ENCODE assay signal across 36 mouse cellular contexts in genomic region chr11:115077436-115077835, GRCm38 (mm10). TPM values are rescaled to one million over a fixed set of nuclear protein-coding genes. Genes with fewer than 3 reads are reported as not detected.
"Had no signal": no experiment of that assay in that cellular context is flagged by ENCODE, and none has a peak within 500 bp of the region (broad histone marks: within the 10 kb centered on the region; RNA-seq: fewer than 3 reads in every experiment).

No protein-coding gene starts in this region.

- ATAC-seq: forebrain, embryonic 13.5 days; forebrain, embryonic 14.5 days; forebrain, embryonic 15.5 days; forebrain, embryonic 16.5 days; forebrain, postnatal 0 days had no signal

- H3K9ac ChIP-seq: embryonic facial prominence, embryonic 12.5 days; embryonic facial prominence, embryonic 13.5 days; embryonic facial prominence, embryonic 15.5 days; forebrain, embryonic 12.5 days; forebrain, embryonic 13.5 days; forebrain, embryonic 15.5 days; forebrain, postnatal 0 days had no signal

- H3K27ac ChIP-seq: embryonic facial prominence, embryonic 10.5 days; embryonic facial prominence, embryonic 12.5 days; embryonic facial prominence, embryonic 13.5 days; embryonic facial prominence, embryonic 15.5 days; forebrain, embryonic 10.5 days; forebrain, embryonic 12.5 days; forebrain, embryonic 13.5 days; forebrain, embryonic 15.5 days; gastrocnemius, adult 2 months had no signal

- DNase-seq: cerebellum, adult 18-20 months; cerebellum, adult 2 months; cerebellum, adult 8-10 months; cerebellum, adult 9-10 months; cerebellum, adult 9-11 months; cerebellum, postnatal 10 days; cerebellum, postnatal 14 days; cerebellum, postnatal 25 days; cerebellum, postnatal 36 days; embryo, embryonic 11 days; forebrain, postnatal 0 days; gastrocnemius, adult 2 months; gastrocnemius, postnatal 10 days; gastrocnemius, postnatal 14 days; gastrocnemius, postnatal 25 days; gastrocnemius, postnatal 36 days; heart, adult 11 months; heart, adult 18-20 months had no signal

- H3K4me1 ChIP-seq: embryonic facial prominence, embryonic 12.5 days; embryonic facial prominence, embryonic 13.5 days; embryonic facial prominence, embryonic 15.5 days; forebrain, embryonic 12.5 days; forebrain, embryonic 13.5 days; forebrain, embryonic 15.5 days had no signal

- H3K9me3 ChIP-seq: embryonic facial prominence, embryonic 10.5 days; embryonic facial prominence, embryonic 12.5 days; embryonic facial prominence, embryonic 13.5 days; embryonic facial prominence, embryonic 15.5 days; forebrain, embryonic 10.5 days; forebrain, embryonic 12.5 days; forebrain, embryonic 13.5 days; forebrain, embryonic 15.5 days had no signal

- H3K27me3 ChIP-seq: embryonic facial prominence, embryonic 12.5 days; embryonic facial prominence, embryonic 15.5 days; forebrain, embryonic 15.5 days had no signal

- H3K4me3 ChIP-seq: embryonic facial prominence, embryonic 10.5 days; embryonic facial prominence, embryonic 12.5 days; embryonic facial prominence, embryonic 13.5 days; embryonic facial prominence, embryonic 15.5 days; erythroblast, embryonic 14.5 days; forebrain, embryonic 10.5 days; forebrain, embryonic 12.5 days; forebrain, embryonic 13.5 days; forebrain, embryonic 15.5 days; gastrocnemius, adult 2 months had no signal

- H3K36me3 ChIP-seq: embryonic facial prominence, embryonic 10.5 days; embryonic facial prominence, embryonic 12.5 days; embryonic facial prominence, embryonic 13.5 days; embryonic facial prominence, embryonic 15.5 days; forebrain, embryonic 10.5 days; forebrain, embryonic 12.5 days; forebrain, embryonic 15.5 days had no signal

- H3K4me2 ChIP-seq: embryonic facial prominence, embryonic 12.5 days; embryonic facial prominence, embryonic 13.5 days; embryonic facial prominence, embryonic 15.5 days; forebrain, embryonic 12.5 days; forebrain, embryonic 13.5 days; forebrain, embryonic 15.5 days had no signal

RNA-seq across cellular contexts. Expression of gene Cd300e, which starts 15.5 kb away (rescaled TPM):
- total RNA-seq: common myeloid progenitor, adult 5-6 weeks; forebrain, postnatal 0 days; gastrocnemius, adult 18-20 months; gastrocnemius, adult 2 months; gastrocnemius, postnatal 10 days; gastrocnemius, postnatal 14 days; gastrocnemius, postnatal 25 days; gastrocnemius, postnatal 36 days; granulocyte monocyte progenitor cell, adult 5-6 weeks had no signal
- polyA plus RNA-seq: embryonic facial prominence, embryonic 10.5 days; embryonic facial prominence, embryonic 11.5 days; embryonic facial prominence, embryonic 13.5 days; erythroblast, embryonic 14.5 days; forebrain, embryonic 10.5 days; forebrain, embryonic 11.5 days; forebrain, embryonic 12.5 days; forebrain, embryonic 13.5 days; forebrain, embryonic 14.5 days; forebrain, embryonic 15.5 days; forebrain, embryonic 16.5 days; forebrain, postnatal 0 days had no signal

RNA-seq across cellular contexts. Expression of gene Cd300ld3, which starts 29.2 kb away (rescaled TPM):
- total RNA-seq: common myeloid progenitor, adult 5-6 weeks; forebrain, postnatal 0 days; granulocyte monocyte progenitor cell, adult 5-6 weeks had no signal
- polyA plus RNA-seq: embryonic facial prominence, embryonic 10.5 days; embryonic facial prominence, embryonic 11.5 days; embryonic facial prominence, embryonic 12.5 days; embryonic facial prominence, embryonic 13.5 days; embryonic facial prominence, embryonic 14.5 days; embryonic facial prominence, embryonic 15.5 days; erythroblast, embryonic 14.5 days; forebrain, embryonic 10.5 days; forebrain, embryonic 11.5 days; forebrain, embryonic 12.5 days; forebrain, embryonic 13.5 days; forebrain, embryonic 14.5 days; forebrain, embryonic 15.5 days; forebrain, embryonic 16.5 days; forebrain, postnatal 0 days had no signal

RNA-seq across cellular contexts. Expression of gene Cd300ld5, which starts 39.9 kb away (rescaled TPM):
- total RNA-seq: common myeloid progenitor, adult 5-6 weeks; forebrain, postnatal 0 days; granulocyte monocyte progenitor cell, adult 5-6 weeks had no signal
- polyA plus RNA-seq: cortical plate, adult 2 months; embryonic facial prominence, embryonic 10.5 days; embryonic facial prominence, embryonic 11.5 days; embryonic facial prominence, embryonic 12.5 days; embryonic facial prominence, embryonic 13.5 days; embryonic facial prominence, embryonic 14.5 days; embryonic facial prominence, embryonic 15.5 days; erythroblast, embryonic 14.5 days; forebrain, embryonic 10.5 days; forebrain, embryonic 11.5 days; forebrain, embryonic 12.5 days; forebrain, embryonic 13.5 days; forebrain, embryonic 14.5 days; forebrain, embryonic 15.5 days; forebrain, embryonic 16.5 days; forebrain, postnatal 0 days had no signal

RNA-seq across cellular contexts. Expression of gene Cd300ld4, which starts 50.6 kb away (rescaled TPM):
- total RNA-seq: common myeloid progenitor, adult 5-6 weeks; forebrain, postnatal 0 days; gastrocnemius, adult 18-20 months; gastrocnemius, postnatal 25 days; granulocyte monocyte progenitor cell, adult 5-6 weeks had no signal
- polyA plus RNA-seq: embryonic facial prominence, embryonic 10.5 days; embryonic facial prominence, embryonic 11.5 days; embryonic facial prominence, embryonic 12.5 days; embryonic facial prominence, embryonic 13.5 days; embryonic facial prominence, embryonic 14.5 days; embryonic facial prominence, embryonic 15.5 days; erythroblast, embryonic 14.5 days; forebrain, embryonic 10.5 days; forebrain, embryonic 11.5 days; forebrain, embryonic 12.5 days; forebrain, embryonic 13.5 days; forebrain, embryonic 14.5 days; forebrain, embryonic 15.5 days; forebrain, embryonic 16.5 days; forebrain, postnatal 0 days had no signal
